Mouse (Mus musculus): ENCODE data around the gene Rdh12.

- TF ChIP-seq CTCF (IDR thresholded peaks at IDR 0.05; ENCODE audit: low read depth) (no peak), EP300 (IDR thresholded peaks at IDR 0.05; ENCODE audit: low read depth) (no peak)
Measured at GRCm38 (mm10) chr12:79197105-79197504, 11.6 kb upstream of the Rdh12 start.
